Mouse (Mus musculus) hindbrain, embryonic 11.5 days (tissue): ENCODE measurements around the gene Tmem216. TPM values are rescaled to one million over a fixed set of nuclear protein-coding genes. Genes with fewer than 3 reads are reported as not detected.

Experiments
- ATAC-seq: fragments of 200-750 bp; cut with Nextera tagmentation; 2 replicates; pipeline ENCODE4 v1.8.0; 2017; ENCODE audit warnings: mild to moderate bottlenecking, moderate TSS enrichment, moderate library complexity; ENCODE audit not compliant: low FRiP score
- DNase-seq: peaks from one replicate; pipeline ENCODE4 v3.0.0-alpha.2; 2015; ENCODE audit warnings: low spot score
- H3K27ac ChIP-seq: fragments of 300-500 bp; sonication (generic); 2 replicates; pipeline ENCODE4 v1.5.1; 2014; ENCODE audit warnings: mild to moderate bottlenecking, low read depth, low read length
- H3K27me3 ChIP-seq: fragments of 300-500 bp; sonication (generic); 2 replicates; pipeline ENCODE4 v1.6.1; 2014; ENCODE audit warnings: mild to moderate bottlenecking, low read length, moderate library complexity, mixed read lengths; ENCODE audit not compliant: control insufficient read depth, insufficient read depth
- H3K36me3 ChIP-seq: fragments of 300-500 bp; sonication (generic); 2 replicates; pipeline ENCODE4 v1.6.1; 2014; ENCODE audit warnings: mild to moderate bottlenecking, low read length, moderate library complexity, mixed read lengths; ENCODE audit not compliant: control insufficient read depth, insufficient read depth
- H3K4me1 ChIP-seq: fragments of 300-500 bp; sonication (generic); replicated peaks from 2 replicates; pipeline ENCODE4 v1.6.1; 2014; ENCODE audit warnings: low read length, mixed read lengths; ENCODE audit not compliant: control insufficient read depth, insufficient read depth
- H3K4me2 ChIP-seq: fragments of 300-500 bp; sonication (generic); replicated peaks from 2 replicates; pipeline ENCODE4 v1.6.1; 2014; ENCODE audit warnings: mild to moderate bottlenecking, low read depth, low read length
- H3K4me3 ChIP-seq: fragments of 300-500 bp; sonication (generic); 2 replicates; pipeline ENCODE4 v1.5.1; 2014; ENCODE audit warnings: low read depth, low read length
- H3K9ac ChIP-seq: fragments of 300-500 bp; sonication (generic); 2 replicates; pipeline ENCODE4 v1.6.1; 2014; ENCODE audit warnings: low read depth, low read length
- H3K9me3 ChIP-seq: fragments of 300-500 bp; sonication (generic); 2 replicates; pipeline ENCODE4 v1.6.1; 2016; ENCODE audit warnings: low read length; ENCODE audit not compliant: control insufficient read depth
- WGBS: fragments of 180-500 bp; shearing (Covaris S2); extraction: QIAGEN DNeasy Blood & Tissue Kit; methylation state at CpG from one replicate; pipeline ENCODE4 v1.1.7; 2014; 5-methylcytosine and 5-hydroxymethylcytosine counted together
- polyA plus RNA-seq: library from polyadenylated mRNA; unstranded; fragments of >200 nt; fragmentation: Nextera tagmentation; extraction: Ambion mirVana; gene quantifications from 2 replicates; pipeline ENCODE4 v1.2.1, GENCODE M21; 2014

Tmem216 gene
- polyA plus RNA-seq, 1 experiment from 2014 or later, result 63.7 TPM

- Histone ChIP-seq H3K4me3 (no peak overlapping the region), H3K4me2 (no peak overlapping the region), H3K27me3 (no peaks in the 10 kb centered on the region), H3K9me3 (no peaks in the 10 kb centered on the region), H3K9ac (no peak overlapping the region), H3K4me1 (no peaks in the 10 kb centered on the region), H3K36me3 (no peaks in the 10 kb centered on the region), H3K27ac (no peak overlapping the region)
- WGBS, result 93% methylated on average over 6 of the region's 6 CpGs
- ATAC-seq (no peak), DNase-seq (no peak)
These were observed 35.8 kb upstream of the Tmem216 start for GRCm38 (mm10) chr19:10591659-10592377.

DNA sequence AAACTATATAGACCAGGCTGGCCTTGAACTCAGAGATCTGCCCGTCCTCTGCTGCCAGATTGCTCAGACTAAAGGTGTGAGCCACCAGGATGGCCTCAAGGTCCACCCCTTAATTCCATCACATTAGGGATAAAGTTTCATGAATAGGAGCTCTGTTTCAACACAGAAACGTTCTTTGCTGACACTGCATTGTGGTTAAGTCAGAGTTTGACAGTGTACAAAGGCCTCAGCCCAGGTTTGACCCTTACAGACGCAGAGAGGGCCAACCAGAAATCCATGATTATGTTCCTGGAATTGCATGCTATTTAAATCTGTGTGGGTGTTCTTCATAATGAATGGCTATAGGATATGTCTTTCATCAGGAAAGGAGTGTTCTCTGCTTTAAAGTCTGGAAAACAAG, 34.3 kb upstream of the Tmem216 start:
- WGBS, result 82% methylated on average over 3 of the region's 3 CpGs
- no peak overlapping the region for H3K4me2 ChIP-seq
- no peak for DNase-seq
- no peak overlapping the region for H3K27ac ChIP-seq
- H3K27me3 ChIP-seq, result no peaks in the 10 kb centered on the region
- H3K4me3 ChIP-seq, result no peak overlapping the region
- no peaks in the 10 kb centered on the region for H3K4me1 ChIP-seq
- no peak for ATAC-seq
- no peak overlapping the region for H3K9ac ChIP-seq
- no peaks in the 10 kb centered on the region for H3K9me3 ChIP-seq
- H3K36me3 ChIP-seq, result no peaks in the 10 kb centered on the region

- no peak overlapping the region for H3K4me2 ChIP-seq
- H3K4me1 ChIP-seq, result no peaks in the 10 kb centered on the region
- no peak for ATAC-seq
- no peaks in the 10 kb centered on the region for H3K36me3 ChIP-seq
- no peak overlapping the region for H3K4me3 ChIP-seq
- H3K27ac ChIP-seq, result no peak overlapping the region
- H3K27me3 ChIP-seq, result no peaks in the 10 kb centered on the region
- DNase-seq, result no peak
- no peak overlapping the region for H3K9ac ChIP-seq
- WGBS, result 63% methylated on average over 5 of the region's 5 CpGs
- no peaks in the 10 kb centered on the region for H3K9me3 ChIP-seq
These were observed 33.3 kb upstream of the Tmem216 start for GRCm38 (mm10) chr19:10589127-10589857.

GRCm38 (mm10) chr19:10587231-10587630, 31.2 kb upstream of the Tmem216 start:
- WGBS, result 90% methylated on average over 8 of the region's 8 CpGs
- Histone ChIP-seq H3K4me1 (no peaks in the 10 kb centered on the region), H3K9ac (no peak overlapping the region), H3K9me3 (no peaks in the 10 kb centered on the region), H3K36me3 (no peaks in the 10 kb centered on the region), H3K4me2 (no peak overlapping the region), H3K27me3 (no peaks in the 10 kb centered on the region), H3K27ac (no peak overlapping the region), H3K4me3 (no peak overlapping the region)
- ATAC-seq (no peak), DNase-seq (no peak)

DNA sequence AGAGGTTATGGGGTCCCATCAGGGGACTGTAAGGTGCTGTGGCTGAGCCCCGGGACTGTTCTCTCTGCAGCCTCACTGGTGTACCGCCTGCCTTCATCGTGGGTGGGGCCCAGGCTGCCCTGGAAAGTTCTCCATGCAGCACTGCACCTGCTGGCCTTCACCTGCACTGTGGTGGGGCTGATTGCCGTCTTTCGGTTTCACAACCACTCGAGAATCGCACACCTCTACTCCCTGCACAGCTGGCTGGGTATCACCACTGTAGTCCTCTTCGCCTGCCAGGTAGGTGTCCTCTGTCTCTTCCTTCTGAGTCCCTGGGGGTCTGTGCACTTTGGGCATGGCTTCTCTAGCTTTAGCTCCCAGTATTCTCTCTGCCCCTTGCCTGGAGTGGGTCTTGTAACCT, 29.1 kb upstream of the Tmem216 start:
- ATAC-seq (no peak), DNase-seq (no peak)
- no peaks in the 10 kb centered on the region for H3K36me3 ChIP-seq
- H3K4me2 ChIP-seq, result no peak overlapping the region
- no peaks in the 10 kb centered on the region for H3K4me1 ChIP-seq
- H3K9ac ChIP-seq, result no peak overlapping the region
- no peak overlapping the region for H3K27ac ChIP-seq
- WGBS, result 93% methylated on average over 8 of the region's 8 CpGs
- no peaks in the 10 kb centered on the region for H3K9me3 ChIP-seq
- no peaks in the 10 kb centered on the region for H3K27me3 ChIP-seq
- no peak overlapping the region for H3K4me3 ChIP-seq

DNA sequence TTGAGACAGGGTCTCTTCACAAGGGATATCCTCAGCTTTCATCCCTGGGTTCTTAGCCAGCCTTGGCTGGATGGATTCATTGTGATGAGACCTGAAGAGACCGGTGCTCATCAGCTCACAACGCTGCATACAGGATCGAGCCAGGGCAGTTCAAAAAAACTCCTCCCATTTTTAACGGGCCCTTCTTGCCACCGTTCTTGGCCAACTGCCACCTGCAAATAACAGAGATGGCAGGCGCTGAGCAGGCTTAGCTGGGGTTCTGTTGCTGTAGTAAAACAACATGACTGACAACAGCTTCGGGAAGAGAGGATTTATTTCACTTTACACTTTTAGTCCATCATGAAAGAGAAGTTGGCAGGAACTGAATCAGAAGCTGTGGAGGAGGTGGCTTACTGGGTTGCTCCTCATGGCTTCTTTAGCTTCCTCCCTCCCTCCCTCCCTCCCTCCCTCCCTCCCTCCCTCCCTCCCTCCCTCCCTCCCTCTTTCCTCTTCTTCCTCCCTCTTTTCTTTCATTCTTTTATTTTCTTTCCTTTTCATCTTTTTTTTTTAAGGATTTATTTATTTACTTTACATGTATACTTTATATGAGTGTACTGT, 27.6 kb upstream of the Tmem216 start:
- ATAC-seq (no peak), DNase-seq (no peak)
- H3K9me3 ChIP-seq, result no peaks in the 10 kb centered on the region
- 89% methylated on average over 7 of the region's 7 CpGs for WGBS
- H3K27ac ChIP-seq, result no peak overlapping the region
- H3K27me3 ChIP-seq, result no peaks in the 10 kb centered on the region
- H3K4me1 ChIP-seq, result 0 out of 2 replicates have a peak, but pooled peaks cover under 1% of the 10 kb centered on the region
- no peak overlapping the region for H3K4me3 ChIP-seq
- no peak overlapping the region for H3K9ac ChIP-seq
- H3K4me2 ChIP-seq, result no peak overlapping the region
- no peaks in the 10 kb centered on the region for H3K36me3 ChIP-seq

GRCm38 (mm10) chr19:10581984-10582383, 25.9 kb upstream of the Tmem216 start:
- ATAC-seq, result no peak
- H3K36me3 ChIP-seq, result no peaks in the 10 kb centered on the region
- WGBS, result 81% methylated on average over 6 of the region's 6 CpGs

GRCm38 (mm10) chr19:10580761-10581160, 24.7 kb upstream of the Tmem216 start:
- Histone ChIP-seq H3K36me3 (no peaks in the 10 kb centered on the region), H3K4me2 (no peak overlapping the region), H3K4me3 (no peak overlapping the region), H3K9me3 (no peaks in the 10 kb centered on the region), H3K9ac (no peak overlapping the region), H3K27ac (no peak overlapping the region), H3K27me3 (no peaks in the 10 kb centered on the region), H3K4me1 (0 out of 2 replicates have a peak, but pooled peaks cover 4% of the 10 kb centered on the region)
- ATAC-seq (no peak), DNase-seq (no peak)
- 77% methylated on average over 3 of the region's 3 CpGs for WGBS

More at GRCm38 (mm10) chr19:10581984-10582383, 25.9 kb upstream of the Tmem216 start:
- Histone ChIP-seq H3K4me1 (0 out of 2 replicates have a peak, but pooled peaks cover 4% of the 10 kb centered on the region), H3K27ac (no peak overlapping the region), H3K4me2 (no peak overlapping the region), H3K4me3 (no peak overlapping the region), H3K9me3 (no peaks in the 10 kb centered on the region), H3K9ac (no peak overlapping the region), H3K27me3 (no peaks in the 10 kb centered on the region)
- DNase-seq, result no peak
